Mouse (Mus musculus) midbrain, embryonic 14.5 days (tissue): ENCODE measurements at regions not wholly inside any gene's neighbourhood (a gene's known extent, or its start where the extent isn't known, plus 50 kb on each side); places are given as distances from the start of the nearest gene placed in this dataset.

ENCODE experiments used
- ATAC-seq: fragments of 200-750 bp; cut with Nextera tagmentation; 2 replicates; pipeline ENCODE4 v1.8.0; 2017; ENCODE audit warnings: moderate number of reproducible peaks, moderate library complexity; ENCODE audit not compliant: low FRiP score, low TSS enrichment
- DNase-seq: peaks from one replicate; pipeline ENCODE4 v3.0.0-alpha.2; 2015
- H3K27ac ChIP-seq: fragments of 300-500 bp; sonication (generic); replicated peaks from 2 replicates; pipeline ENCODE4 v1.5.1; 2014; ENCODE audit warnings: mild to moderate bottlenecking, low read depth, low read length, moderate library complexity
- H3K27me3 ChIP-seq: fragments of 300-500 bp; sonication (generic); 2 replicates; pipeline ENCODE4 v1.6.1; 2014; ENCODE audit warnings: low read length, control low read depth, mixed read lengths; ENCODE audit not compliant: control insufficient read depth, insufficient read depth
- H3K36me3 ChIP-seq: fragments of 300-500 bp; sonication (generic); 2 replicates; pipeline ENCODE4 v1.6.1; 2014; ENCODE audit warnings: low read length, control low read depth; ENCODE audit not compliant: control insufficient read depth, insufficient read depth
- H3K4me1 ChIP-seq: fragments of 300-500 bp; sonication (generic); 2 replicates; pipeline ENCODE4 v1.6.1; 2014; ENCODE audit warnings: mild to moderate bottlenecking, antibody characterized with exemption, low read length, control low read depth; ENCODE audit not compliant: control insufficient read depth, insufficient read depth
- H3K4me2 ChIP-seq: fragments of 300-500 bp; sonication (generic); 2 replicates; pipeline ENCODE4 v1.6.1; 2014; ENCODE audit warnings: mild to moderate bottlenecking, low read length, moderate library complexity
- H3K4me3 ChIP-seq: fragments of 300-500 bp; sonication (generic); replicated peaks from 2 replicates; pipeline ENCODE4 v1.5.1; 2014; ENCODE audit warnings: low read depth, low read length
- H3K9ac ChIP-seq: fragments of 300-500 bp; sonication (generic); replicated peaks from 2 replicates; pipeline ENCODE4 v1.6.1; 2014; ENCODE audit warnings: mild to moderate bottlenecking, low read length, moderate library complexity
- H3K9me3 ChIP-seq: fragments of 300-500 bp; sonication (generic); 2 replicates; pipeline ENCODE4 v1.6.1; 2016; ENCODE audit warnings: low read length, control low read depth, mixed read lengths; ENCODE audit not compliant: control insufficient read depth
- WGBS: fragments of 180-500 bp; shearing (Covaris S2); extraction: QIAGEN DNeasy Blood & Tissue Kit; methylation state at CpG from one replicate; pipeline ENCODE4 v1.1.7; 2014; 5-methylcytosine and 5-hydroxymethylcytosine counted together

- 88% methylated on average over 1 of the region's 1 CpGs for WGBS
- no peak for ATAC-seq
Measured at GRCm38 (mm10) chr13:60336196-60336595, 159.0 kb upstream of the Gas1 start.

GRCm38 (mm10) chr13:60337383-60337782 is 160.2 kb upstream of the Gas1 start:
- Histone ChIP-seq H3K27ac (no peak overlapping the region), H3K9me3 (no peaks in the 10 kb centered on the region; the same call in 1 of the 2 replicates), H3K27me3 (no peaks in the 10 kb centered on the region), H3K4me3 (no peak overlapping the region), H3K9ac (no peak overlapping the region), H3K36me3 (no peaks in the 10 kb centered on the region), H3K4me1 (no peaks in the 10 kb centered on the region), H3K4me2 (no peak overlapping the region)
- ATAC-seq (no peak), DNase-seq (peak; percentile 10)
- 66% methylated on average over 2 of the region's 2 CpGs for WGBS

More at GRCm38 (mm10) chr13:60336196-60336595, 159.0 kb upstream of the Gas1 start:
- Histone ChIP-seq H3K27me3 (no peaks in the 10 kb centered on the region), H3K4me1 (no peaks in the 10 kb centered on the region), H3K4me3 (no peak overlapping the region), H3K36me3 (no peaks in the 10 kb centered on the region), H3K9ac (no peak overlapping the region), H3K9me3 (no peaks in the 10 kb centered on the region; the same call in 1 of the 2 replicates), H3K4me2 (no peak overlapping the region), H3K27ac (no peak overlapping the region)
- peak; percentile 12 for DNase-seq

- H3K9me3 ChIP-seq: no peaks in the 10 kb centered on the region; the same call in 1 of the 2 replicates
- DNase-seq (no peak), ATAC-seq (no peak)
- no peaks in the 10 kb centered on the region for H3K36me3 ChIP-seq
- no peak overlapping the region for H3K4me3 ChIP-seq
- WGBS: 91% methylated on average over 8 of the region's 8 CpGs
- no peak overlapping the region for H3K27ac ChIP-seq
- no peaks in the 10 kb centered on the region for H3K4me1 ChIP-seq
- H3K4me2 ChIP-seq: no peak overlapping the region
- no peak overlapping the region for H3K9ac ChIP-seq
- H3K27me3 ChIP-seq: no peaks in the 10 kb centered on the region
Measured at GRCm38 (mm10) chr13:60338107-60338506, 160.9 kb upstream of the Gas1 start.

GRCm38 (mm10) chr13:60340068-60340467 is 162.9 kb upstream of the Gas1 start:
- H3K9me3 ChIP-seq: no peaks in the 10 kb centered on the region; the same call in 1 of the 2 replicates
- no peak overlapping the region for H3K4me3 ChIP-seq
- no peak for ATAC-seq
- H3K9ac ChIP-seq: no peak overlapping the region
- 89% methylated on average over 2 of the region's 2 CpGs for WGBS
- no peaks in the 10 kb centered on the region for H3K27me3 ChIP-seq
- no peak overlapping the region for H3K27ac ChIP-seq
- no peak for DNase-seq
- no peak overlapping the region for H3K4me2 ChIP-seq
- no peaks in the 10 kb centered on the region for H3K4me1 ChIP-seq
- H3K36me3 ChIP-seq: no peaks in the 10 kb centered on the region

- H3K36me3 ChIP-seq: no peaks in the 10 kb centered on the region
- no peaks in the 10 kb centered on the region for H3K9me3 ChIP-seq
- H3K27me3 ChIP-seq: no peaks in the 10 kb centered on the region
- DNase-seq: peak; percentile 57
- H3K9ac ChIP-seq: no peak overlapping the region
- no peaks in the 10 kb centered on the region for H3K4me1 ChIP-seq
- no peak overlapping the region for H3K4me2 ChIP-seq
- 0 out of 2 replicates have a peak, but pooled peaks have one; percentile 37 for ATAC-seq
- WGBS: 33% methylated on average over 7 of the region's 7 CpGs
- no peak overlapping the region; the same call in 1 of the 2 replicates for H3K27ac ChIP-seq
- H3K4me3 ChIP-seq: no peak overlapping the region
Measured at GRCm38 (mm10) chr13:60347881-60348280, 170.7 kb upstream of the Gas1 start.

- 75% methylated on average over 2 of the region's 2 CpGs for WGBS
- no peak for DNase-seq
- Histone ChIP-seq H3K4me2 (no peak overlapping the region), H3K4me3 (no peak overlapping the region), H3K27ac (no peak overlapping the region), H3K9ac (no peak overlapping the region), H3K27me3 (no peaks in the 10 kb centered on the region), H3K9me3 (no peaks in the 10 kb centered on the region), H3K4me1 (no peaks in the 10 kb centered on the region), H3K36me3 (no peaks in the 10 kb centered on the region)
- no peak for ATAC-seq
Measured at GRCm38 (mm10) chr13:60348438-60348837, 171.3 kb upstream of the Gas1 start.

- Histone ChIP-seq H3K27ac (no peak overlapping the region), H3K9ac (no peak overlapping the region), H3K27me3 (no peaks in the 10 kb centered on the region), H3K9me3 (no peaks in the 10 kb centered on the region), H3K4me3 (no peak overlapping the region), H3K4me1 (no peaks in the 10 kb centered on the region; the same call in 1 of the 2 replicates), H3K4me2 (no peak overlapping the region), H3K36me3 (no peaks in the 10 kb centered on the region)
- ATAC-seq (no peak), DNase-seq (no peak)
- WGBS: 85% methylated on average over 6 of the region's 6 CpGs
Measured at GRCm38 (mm10) chr13:60355707-60356490, 178.7 kb upstream of the Gas1 start.

- Histone ChIP-seq H3K9ac (no peak overlapping the region), H3K4me2 (no peak overlapping the region), H3K4me3 (no peak overlapping the region), H3K4me1 (no peaks in the 10 kb centered on the region; the same call in 1 of the 2 replicates), H3K27ac (no peak overlapping the region), H3K36me3 (no peaks in the 10 kb centered on the region), H3K27me3 (no peaks in the 10 kb centered on the region), H3K9me3 (no peaks in the 10 kb centered on the region)
- DNase-seq: no peak
- no peak for ATAC-seq
- 86% methylated on average over 7 of the region's 7 CpGs for WGBS
Measured at GRCm38 (mm10) chr13:60358408-60359060, 181.4 kb upstream of the Gas1 start.
